Mouse (Mus musculus): Measurements from ENCODE around the gene Tsn. TPM values are rescaled to one million over a fixed set of nuclear protein-coding genes. Genes with fewer than 3 reads are reported as not detected.

Tsn gene
- polyA plus RNA-seq, 1 experiment = 135 TPM

GRCm38 (mm10) chr1:118297719-118298118, 13.8 kb downstream of the Tsn start:
- no peak for TF ChIP-seq FOSL1 (IDR thresholded peaks at IDR 0.05; ENCODE audit: insufficient read depth, low read length, poor library complexity, severe bottlenecking)
- no peak for TF ChIP-seq MAX (IDR thresholded peaks at IDR 0.05)
- no peak for TF ChIP-seq CTCF (IDR thresholded peaks at IDR 0.05; ENCODE audit: control insufficient read depth, insufficient read depth, insufficient read length)
- TF ChIP-seq USF1 (IDR thresholded peaks at IDR 0.05; ENCODE audit: low read depth) = no peak
- peaks cover 79% of the 10 kb centered on the region for H3K36me3 ChIP-seq (ENCODE audit: control insufficient read depth, insufficient read depth)
- no peak overlapping the region for H3ac ChIP-seq (ENCODE audit: control insufficient read depth, insufficient read length, low read depth)
- no peaks in the 10 kb centered on the region for H3K79me2 ChIP-seq (ENCODE audit: control insufficient read depth, insufficient read depth)
- H3K4me3 ChIP-seq (ENCODE audit: insufficient read depth, poor library complexity, severe bottlenecking) = no peak overlapping the region
- H3K79me3 ChIP-seq (ENCODE audit: low read depth) = no peaks in the 10 kb centered on the region
- H3K27me3 ChIP-seq (ENCODE audit: control insufficient read depth, insufficient read depth, insufficient read length) = no peaks in the 10 kb centered on the region

DNA sequence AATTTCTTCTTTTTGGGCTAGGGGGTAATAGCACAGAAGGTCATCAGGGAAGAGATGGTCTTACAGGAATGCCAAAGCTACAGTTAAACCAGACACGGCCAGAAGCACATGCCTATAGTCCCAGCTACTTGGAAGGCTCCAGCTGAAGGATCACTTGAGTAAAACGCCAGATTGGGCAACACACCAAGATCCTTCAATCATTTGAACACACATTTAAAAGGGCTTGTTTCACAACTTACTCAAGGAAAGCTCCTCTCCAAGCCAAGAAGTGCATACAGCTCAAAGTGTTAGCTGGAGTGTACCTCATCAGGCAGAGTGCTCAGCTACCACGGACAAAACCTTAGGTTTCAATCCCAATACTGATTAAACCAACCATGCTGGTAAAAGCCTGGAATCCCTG, 14.9 kb downstream of the Tsn start:
- no peak overlapping the region for H3ac ChIP-seq (ENCODE audit: control insufficient read depth, insufficient read length, low read depth)
- no peaks in the 10 kb centered on the region for H3K27me3 ChIP-seq (ENCODE audit: control insufficient read depth, insufficient read depth, insufficient read length)
- H3K79me2 ChIP-seq (ENCODE audit: control insufficient read depth, insufficient read depth) = no peaks in the 10 kb centered on the region
- H3K4me3 ChIP-seq (ENCODE audit: insufficient read depth, poor library complexity, severe bottlenecking) = no peak overlapping the region
- no peaks in the 10 kb centered on the region for H3K79me3 ChIP-seq (ENCODE audit: low read depth)
- peaks cover 69% of the 10 kb centered on the region for H3K36me3 ChIP-seq (ENCODE audit: control insufficient read depth, insufficient read depth)
- TF ChIP-seq MYOG (IDR thresholded peaks at IDR 0.05; ENCODE audit: control insufficient read depth, extremely low read depth, insufficient read length) (no peak), MAX (IDR thresholded peaks at IDR 0.05) (no peak), FOSL1 (IDR thresholded peaks at IDR 0.05; ENCODE audit: insufficient read depth, low read length, poor library complexity, severe bottlenecking) (no peak), USF1 (IDR thresholded peaks at IDR 0.05; ENCODE audit: low read depth) (no peak), MYOD1 (IDR thresholded peaks at IDR 0.05; ENCODE audit: control insufficient read depth, insufficient read length, low read depth) (no peak), CTCF (IDR thresholded peaks at IDR 0.05; ENCODE audit: control insufficient read depth, insufficient read depth, insufficient read length) (no peak), CEBPB (IDR thresholded peaks at IDR 0.05; ENCODE audit: low read depth) (no peak)

- Histone ChIP-seq H3K4me3 (ENCODE audit: insufficient read depth, poor library complexity, severe bottlenecking) (no peak overlapping the region), H3K79me2 (ENCODE audit: control insufficient read depth, insufficient read depth) (no peaks in the 10 kb centered on the region), H3K79me3 (ENCODE audit: low read depth) (no peaks in the 10 kb centered on the region), H3K36me3 (ENCODE audit: control insufficient read depth, insufficient read depth) (peaks cover 50% of the 10 kb centered on the region), H3K27me3 (ENCODE audit: control insufficient read depth, insufficient read depth, insufficient read length) (no peaks in the 10 kb centered on the region), H3ac (ENCODE audit: control insufficient read depth, insufficient read length, low read depth) (no peak overlapping the region)
- TF ChIP-seq MAX (IDR thresholded peaks at IDR 0.05) (no peak), MYOD1 (IDR thresholded peaks at IDR 0.05; ENCODE audit: control insufficient read depth, insufficient read length, low read depth) (no peak), CTCF (IDR thresholded peaks at IDR 0.05; ENCODE audit: control insufficient read depth, insufficient read depth, insufficient read length) (no peak), USF1 (IDR thresholded peaks at IDR 0.05; ENCODE audit: low read depth) (no peak), MYOG (IDR thresholded peaks at IDR 0.05; ENCODE audit: control insufficient read depth, extremely low read depth, insufficient read length) (no peak)
These were observed 16.7 kb downstream of the Tsn start for GRCm38 (mm10) chr1:118294826-118295225.

- Histone ChIP-seq H3K36me3 (ENCODE audit: control insufficient read depth, insufficient read depth) (peaks cover 44% of the 10 kb centered on the region), H3ac (ENCODE audit: control insufficient read depth, insufficient read length, low read depth) (no peak overlapping the region), H3K4me3 (ENCODE audit: insufficient read depth, poor library complexity, severe bottlenecking) (no peak overlapping the region), H3K27me3 (ENCODE audit: control insufficient read depth, insufficient read depth, insufficient read length) (no peaks in the 10 kb centered on the region), H3K79me2 (ENCODE audit: control insufficient read depth, insufficient read depth) (no peaks in the 10 kb centered on the region), H3K79me3 (ENCODE audit: low read depth) (no peaks in the 10 kb centered on the region)
- TF ChIP-seq CTCF (IDR thresholded peaks at IDR 0.05; ENCODE audit: control insufficient read depth, insufficient read depth, insufficient read length) (no peak), FOSL1 (IDR thresholded peaks at IDR 0.05; ENCODE audit: insufficient read depth, low read length, poor library complexity, severe bottlenecking) (no peak), MYOD1 (IDR thresholded peaks at IDR 0.05; ENCODE audit: control insufficient read depth, insufficient read length, low read depth) (no peak), MYOG (IDR thresholded peaks at IDR 0.05; ENCODE audit: control insufficient read depth, extremely low read depth, insufficient read length) (no peak), CEBPB (IDR thresholded peaks at IDR 0.05; ENCODE audit: low read depth) (no peak), USF1 (IDR thresholded peaks at IDR 0.05; ENCODE audit: low read depth) (no peak), MAX (IDR thresholded peaks at IDR 0.05) (no peak)
These were observed 17.3 kb downstream of the Tsn start for GRCm38 (mm10) chr1:118294192-118294591.

- no peaks in the 10 kb centered on the region for H3K27me3 ChIP-seq (ENCODE audit: control insufficient read depth, insufficient read depth, insufficient read length)
- H3K4me3 ChIP-seq (ENCODE audit: insufficient read depth, poor library complexity, severe bottlenecking) = no peak overlapping the region
- H3K79me2 ChIP-seq (ENCODE audit: control insufficient read depth, insufficient read depth) = no peaks in the 10 kb centered on the region
- TF ChIP-seq MYOD1 (IDR thresholded peaks at IDR 0.05; ENCODE audit: control insufficient read depth, insufficient read length, low read depth) (no peak), CTCF (IDR thresholded peaks at IDR 0.05; ENCODE audit: control insufficient read depth, insufficient read depth, insufficient read length) (no peak), CEBPB (IDR thresholded peaks at IDR 0.05; ENCODE audit: low read depth) (no peak), FOSL1 (IDR thresholded peaks at IDR 0.05; ENCODE audit: insufficient read depth, low read length, poor library complexity, severe bottlenecking) (no peak), MYOG (IDR thresholded peaks at IDR 0.05; ENCODE audit: control insufficient read depth, extremely low read depth, insufficient read length) (no peak), MAX (IDR thresholded peaks at IDR 0.05) (no peak), USF1 (IDR thresholded peaks at IDR 0.05; ENCODE audit: low read depth) (no peak)
- peaks cover 26% of the 10 kb centered on the region for H3K36me3 ChIP-seq (ENCODE audit: control insufficient read depth, insufficient read depth)
- H3K79me3 ChIP-seq (ENCODE audit: low read depth) = no peaks in the 10 kb centered on the region
- H3ac ChIP-seq (ENCODE audit: control insufficient read depth, insufficient read length, low read depth) = no peak overlapping the region
These were observed 19.2 kb downstream of the Tsn start for GRCm38 (mm10) chr1:118292291-118292690.

GRCm38 (mm10) chr1:118275139-118275538, 36.4 kb downstream of the Tsn start:
- H3ac ChIP-seq (ENCODE audit: control insufficient read depth, insufficient read length, low read depth) = no peak overlapping the region
- H3K79me3 ChIP-seq (ENCODE audit: low read depth) = no peaks in the 10 kb centered on the region
- no peaks in the 10 kb centered on the region for H3K79me2 ChIP-seq (ENCODE audit: control insufficient read depth, insufficient read depth)
- H3K27me3 ChIP-seq (ENCODE audit: control insufficient read depth, insufficient read depth, insufficient read length) = no peaks in the 10 kb centered on the region
- no peak for TF ChIP-seq MYOD1 (IDR thresholded peaks at IDR 0.05; ENCODE audit: control insufficient read depth, insufficient read length, low read depth)
- TF ChIP-seq MYOG (IDR thresholded peaks at IDR 0.05; ENCODE audit: control insufficient read depth, extremely low read depth, insufficient read length) = no peak
- no peak for TF ChIP-seq FOSL1 (IDR thresholded peaks at IDR 0.05; ENCODE audit: insufficient read depth, low read length, poor library complexity, severe bottlenecking)
- no peak for TF ChIP-seq CEBPB (IDR thresholded peaks at IDR 0.05; ENCODE audit: low read depth)
- no peak for TF ChIP-seq CTCF (IDR thresholded peaks at IDR 0.05; ENCODE audit: control insufficient read depth, insufficient read depth, insufficient read length)
- TF ChIP-seq USF1 (IDR thresholded peaks at IDR 0.05; ENCODE audit: low read depth) = no peak
- no peak for TF ChIP-seq MAX (IDR thresholded peaks at IDR 0.05)
- no peak overlapping the region for H3K4me3 ChIP-seq (ENCODE audit: insufficient read depth, poor library complexity, severe bottlenecking)
- no peaks in the 10 kb centered on the region for H3K36me3 ChIP-seq (ENCODE audit: control insufficient read depth, insufficient read depth)
